Mouse (Mus musculus) olfactory bulb, adult 2 months (tissue): ENCODE data around the gene Mut.

ENCODE experiments used
- CTCF ChIP-seq: fragments of 200-500 bp; IDR thresholded peaks from 2 replicates; pipeline ENCODE4 v1.5.1; 2012; ENCODE audit warnings: low read depth, mild to moderate bottlenecking, low read length, moderate library complexity; ENCODE audit not compliant: insufficient read depth
- POLR2A ChIP-seq: fragments of 200-500 bp; IDR thresholded peaks from 2 replicates; pipeline ENCODE4 v1.6.1; 2012; ENCODE audit warnings: mild to moderate bottlenecking, low read depth, low read length, moderate library complexity; ENCODE audit not compliant: insufficient read depth

- no peak for TF ChIP-seq POLR2A
- TF ChIP-seq CTCF: no peak
These were observed 49.3 kb upstream of the Mut start for GRCm38 (mm10) chr17:40885155-40885554.
